Mouse (Mus musculus) MEL-GATA-1-ER (cell line): ENCODE data around the gene Ropn1l.

Source experiments
- DNase-seq: peaks from one replicate; pipeline ENCODE4 v3.0.0-alpha.2; 2012; ENCODE audit warnings: low read depth; ENCODE audit errors: extremely low read depth

The Ropn1l gene

GRCm38 (mm10) chr15:31447121-31447520 is 6.4 kb downstream of the Ropn1l start:
- peak; percentile 53 for DNase-seq

DNA sequence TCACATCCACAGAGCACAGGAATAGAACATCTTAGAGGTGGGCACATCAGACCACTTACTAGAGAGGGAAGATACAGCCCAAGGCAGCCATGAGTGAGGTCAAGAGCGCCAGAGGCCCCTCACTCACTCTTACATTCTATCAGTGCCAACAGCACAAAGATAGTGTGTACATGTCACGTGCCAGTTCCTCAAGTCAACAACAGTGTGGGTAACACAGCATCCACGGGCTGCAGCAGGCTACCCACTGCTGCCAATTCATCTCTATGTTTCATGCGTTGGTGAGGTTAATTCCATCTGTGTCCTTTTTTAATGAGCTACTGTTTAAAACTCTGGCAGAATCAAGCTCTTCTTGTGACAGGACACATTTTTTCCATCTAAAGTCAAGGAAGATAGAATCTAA is 10.8 kb downstream of the Ropn1l start:
- no peak for DNase-seq

- DNase-seq, result no peak
Measured at GRCm38 (mm10) chr15:31441996-31442395, 11.5 kb downstream of the Ropn1l start.

DNA sequence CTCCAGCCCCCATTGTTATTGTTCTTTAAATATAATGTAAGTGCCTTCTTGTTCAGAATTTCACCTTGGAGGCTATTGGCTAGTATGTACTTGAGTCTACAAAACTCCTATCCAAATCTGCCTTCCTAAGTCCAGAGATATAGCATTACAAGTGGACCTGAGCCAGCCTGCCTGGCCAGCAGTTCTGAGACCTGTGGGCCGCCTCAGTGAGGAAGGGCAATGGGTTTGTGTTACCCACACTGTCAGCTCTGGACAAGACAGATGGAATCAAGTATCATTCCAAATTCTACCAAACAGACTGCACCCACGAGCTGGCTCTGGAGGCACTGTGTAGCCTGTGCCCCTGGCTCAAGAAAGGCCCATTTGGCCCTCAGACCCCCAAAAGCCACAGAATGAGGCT is 16.7 kb downstream of the Ropn1l start:
- DNase-seq, result no peak

DNA sequence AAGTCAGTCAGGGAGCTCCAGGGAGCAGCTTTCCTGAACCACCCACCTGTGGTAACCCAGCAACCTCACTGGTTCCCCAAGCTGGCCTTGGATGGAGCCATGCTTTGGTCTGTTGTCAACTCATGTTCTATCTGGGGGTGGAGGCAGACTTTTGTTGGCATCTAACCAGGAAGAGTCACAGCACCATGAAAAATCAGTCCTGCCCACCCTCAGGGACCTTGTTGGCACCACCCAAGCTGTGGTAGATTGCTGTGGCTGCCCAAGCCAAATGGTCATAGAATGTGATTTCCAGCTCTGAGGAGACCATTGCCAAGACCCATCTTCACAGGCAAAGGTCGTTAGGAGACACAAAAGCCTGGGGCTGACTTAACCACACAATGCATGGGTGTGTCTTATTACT is 17.5 kb downstream of the Ropn1l start:
- no peak for DNase-seq

GRCm38 (mm10) chr15:31433768-31434167 is 19.8 kb downstream of the Ropn1l start:
- no peak for DNase-seq

DNA sequence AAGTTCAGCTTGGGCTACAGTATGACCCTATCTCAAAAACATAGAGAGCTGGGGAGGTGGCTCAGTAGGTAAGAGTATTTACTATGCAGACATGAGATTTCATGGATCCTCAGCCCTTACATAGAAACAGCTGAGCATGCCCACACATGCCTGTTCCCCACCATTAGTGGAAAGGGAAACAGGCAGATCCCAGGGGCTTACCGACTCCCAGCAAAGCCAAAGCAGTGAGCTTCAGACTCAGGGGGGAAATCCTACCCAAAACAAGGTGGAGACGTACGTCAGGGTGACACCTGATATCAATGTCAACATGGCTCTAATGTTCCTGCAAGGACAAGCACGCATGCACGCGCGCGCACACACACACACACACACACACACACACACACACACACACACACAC is 21.7 kb downstream of the Ropn1l start:
- no peak for DNase-seq

GRCm38 (mm10) chr15:31430014-31430413 is 23.5 kb downstream of the Ropn1l start:
- DNase-seq, result no peak

DNA sequence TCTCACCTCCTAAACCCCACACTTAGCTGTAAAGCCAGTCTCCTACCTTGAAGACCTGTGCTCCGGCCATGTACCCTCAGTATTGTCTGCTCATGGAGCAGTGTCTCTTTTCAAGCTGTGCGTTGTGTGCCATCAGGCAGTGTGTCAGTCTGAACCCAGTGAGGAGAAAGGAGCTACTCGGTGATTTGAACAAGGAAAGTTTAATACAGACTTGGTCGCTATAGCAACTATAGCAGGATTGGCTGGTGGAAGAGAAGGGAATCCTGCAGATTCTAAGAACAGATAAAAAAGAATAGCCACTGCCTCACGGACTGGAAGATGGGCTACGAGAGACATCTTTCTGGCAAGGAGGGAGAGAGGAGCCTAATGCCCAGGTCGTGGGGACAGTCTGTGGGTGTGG is 24.1 kb downstream of the Ropn1l start:
- no peak for DNase-seq

DNA sequence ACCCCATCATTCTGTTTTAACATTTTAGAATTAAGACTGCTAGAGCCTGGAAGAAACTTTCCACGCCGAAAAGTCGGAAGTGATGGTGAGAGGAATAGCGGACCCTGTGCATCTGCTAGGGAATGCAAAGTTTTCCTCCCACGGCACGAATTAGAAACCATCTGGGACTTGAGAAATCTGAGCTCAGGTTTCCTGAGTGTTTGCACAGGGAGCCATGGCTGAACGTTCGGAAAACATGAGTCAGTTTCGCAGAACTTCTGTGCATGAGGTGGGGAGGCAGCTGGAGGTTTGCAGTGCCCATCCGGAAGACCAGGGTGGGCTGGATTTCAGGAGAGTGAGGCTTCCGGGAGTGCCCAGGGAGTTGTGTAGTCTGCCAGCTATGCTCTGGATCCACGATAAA is 25.0 kb downstream of the Ropn1l start:
- no peak for DNase-seq

- no peak for DNase-seq
Measured at GRCm38 (mm10) chr15:31427390-31427789, 26.1 kb downstream of the Ropn1l start.

DNA sequence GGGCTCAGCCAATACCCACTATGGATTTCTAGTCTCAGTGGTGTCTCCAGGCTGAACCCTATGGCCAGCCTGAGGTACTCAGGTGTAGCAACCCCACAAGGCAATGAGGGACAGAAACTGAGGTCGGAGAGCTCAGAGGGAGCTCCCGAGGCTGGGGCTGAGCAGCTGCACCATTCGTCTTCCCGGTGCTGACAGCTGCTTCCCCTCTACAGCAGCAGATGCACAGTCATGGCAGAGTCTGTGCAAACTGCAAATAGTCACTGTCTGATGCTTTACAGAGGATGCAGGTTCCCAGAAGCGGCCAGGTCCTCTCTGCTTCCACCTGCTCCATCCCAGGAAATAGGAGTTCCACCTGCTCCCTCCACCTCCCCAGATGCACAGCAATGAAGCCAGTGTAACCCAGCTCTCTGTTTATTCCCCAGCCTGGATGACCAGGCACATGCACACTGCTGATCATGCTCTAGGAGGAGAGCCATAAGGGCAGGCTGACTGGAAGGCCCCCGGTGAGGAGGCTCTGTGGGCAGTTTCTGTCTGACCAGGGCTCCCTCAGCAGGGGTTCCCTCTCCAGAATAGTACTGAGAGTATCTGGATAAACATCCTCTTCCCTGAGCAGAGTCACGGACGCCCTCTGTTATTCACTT is 27.4 kb downstream of the Ropn1l start:
- DNase-seq, result peak; percentile 55

DNA sequence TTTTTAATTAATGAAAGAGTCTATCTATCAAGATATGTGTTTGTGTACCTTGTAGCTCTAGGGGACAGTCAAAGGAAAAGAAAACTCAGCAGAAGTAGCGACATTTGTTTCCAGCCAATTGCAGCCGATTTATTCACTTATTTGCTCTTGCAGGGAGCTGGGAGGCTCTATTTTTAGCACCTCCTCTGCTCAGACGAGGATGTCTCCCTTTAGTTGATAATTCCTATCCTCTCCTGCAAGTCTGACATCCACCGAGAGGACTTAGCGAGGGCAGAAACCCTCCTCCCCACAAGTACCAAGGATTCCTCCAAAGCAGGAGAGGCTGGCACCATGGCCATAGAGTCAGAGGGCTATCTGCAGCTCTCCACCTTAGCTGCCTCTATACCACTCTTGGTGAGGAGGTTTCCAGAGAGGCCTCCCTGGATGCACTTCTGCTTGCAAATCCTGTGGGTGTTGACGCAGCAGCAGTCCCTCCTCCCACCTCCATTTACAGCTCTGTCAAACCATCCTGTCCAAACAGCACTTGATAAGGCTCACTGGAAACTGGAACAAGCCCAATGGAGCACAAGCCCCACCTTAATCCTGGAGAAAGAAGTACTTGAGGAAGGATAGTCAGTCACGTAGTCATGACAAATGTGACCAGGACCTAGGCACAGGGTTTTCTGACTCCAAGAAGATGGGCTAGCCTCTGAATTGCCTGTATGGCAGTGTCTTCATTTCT is 30.7 kb downstream of the Ropn1l start:
- DNase-seq, result peak; percentile 83

- peak; percentile 71 for DNase-seq
Measured at GRCm38 (mm10) chr15:31419037-31419436, 34.5 kb downstream of the Ropn1l start.

DNA sequence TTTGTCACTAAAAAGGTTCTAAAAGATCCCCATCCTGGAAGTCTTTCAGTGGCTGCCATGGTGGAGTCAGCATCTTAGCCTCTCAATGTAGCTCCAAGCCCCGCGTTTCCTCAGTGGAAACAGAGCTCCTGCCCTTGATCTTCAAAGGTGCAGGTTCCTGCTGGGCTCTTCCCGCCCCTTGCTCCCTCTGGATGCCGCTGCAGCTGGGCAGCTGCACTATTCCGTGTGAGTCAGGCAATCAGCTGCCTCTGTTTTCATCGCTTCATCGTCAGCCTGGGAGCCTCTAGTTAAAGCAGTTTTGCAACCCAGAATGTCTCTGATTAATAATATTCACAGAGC is 34.9 kb downstream of the Ropn1l start:
- DNase-seq, result no peak

GRCm38 (mm10) chr15:31417796-31418685 is 35.5 kb downstream of the Ropn1l start:
- peak; percentile 98 for DNase-seq

- no peak for DNase-seq
Measured at GRCm38 (mm10) chr15:31417409-31417795, 36.1 kb downstream of the Ropn1l start.

GRCm38 (mm10) chr15:31415181-31415580 is 38.4 kb downstream of the Ropn1l start:
- DNase-seq, result no peak

GRCm38 (mm10) chr15:31414179-31414898 is 39.2 kb downstream of the Ropn1l start:
- peak; percentile 75 for DNase-seq

DNA sequence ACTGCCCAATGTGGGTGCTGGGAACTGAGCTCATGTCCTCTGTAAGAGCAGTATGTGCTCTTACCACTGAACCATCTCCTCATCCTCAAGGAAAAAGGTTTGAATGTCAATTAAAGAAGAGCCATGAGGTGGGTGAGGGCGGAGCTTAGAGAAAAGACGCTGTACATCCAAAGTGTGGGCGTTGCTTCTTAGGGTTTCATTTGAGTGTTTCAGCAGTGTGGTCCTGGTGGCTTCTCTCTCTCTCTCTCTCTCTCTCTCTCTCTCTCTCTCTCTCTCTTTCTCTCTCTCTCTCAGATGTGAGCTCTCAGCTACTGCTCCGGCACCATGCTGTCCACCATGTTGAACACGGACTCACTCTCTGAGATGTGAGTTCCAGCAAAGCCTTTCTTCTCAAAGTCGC is 39.9 kb downstream of the Ropn1l start:
- peak; percentile 73 for DNase-seq

- peak; percentile 66 for DNase-seq
Measured at GRCm38 (mm10) chr15:31412933-31413332, 40.6 kb downstream of the Ropn1l start.

DNA sequence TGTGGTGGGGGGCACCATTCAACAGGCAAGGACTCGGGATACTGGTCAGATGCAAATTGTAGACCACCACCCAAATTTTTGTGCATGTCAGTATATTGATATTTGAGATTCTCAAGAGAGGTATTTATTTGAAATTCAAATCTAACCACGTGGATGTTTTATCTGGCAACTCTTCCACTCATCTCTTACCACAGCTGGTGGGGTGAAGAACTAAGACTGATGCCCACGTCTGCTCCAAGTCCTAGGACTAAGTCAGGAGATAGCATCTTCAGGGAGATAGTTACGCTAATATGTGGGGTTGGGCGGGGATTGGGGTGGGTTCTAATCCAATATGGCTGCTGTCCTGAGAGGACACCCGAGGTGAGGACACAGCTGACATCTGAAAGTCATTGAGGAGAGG is 41.1 kb downstream of the Ropn1l start:
- DNase-seq, result no peak
